Mouse (Mus musculus) brain, embryonic 14.5 days (tissue): ENCODE data around the gene Axin2.

ENCODE experiments used
- CTCF ChIP-seq: fragments of 200-500 bp; IDR thresholded peaks from 2 replicates; pipeline ENCODE4 v1.5.1; 2012; ENCODE audit warnings: inconsistent platforms, mild to moderate bottlenecking, moderate library complexity, borderline replicate concordance; ENCODE audit not compliant: insufficient read depth, insufficient read length; ENCODE audit errors: extremely low read depth
- POLR2A ChIP-seq: fragments of 200-500 bp; IDR thresholded peaks from 2 replicates; pipeline ENCODE4 v1.6.1; 2012; ENCODE audit warnings: mild to moderate bottlenecking, inconsistent platforms, borderline replicate concordance; ENCODE audit not compliant: poor library complexity, insufficient read depth, insufficient read length, severe bottlenecking; ENCODE audit errors: extremely low read depth

GRCm38 (mm10) chr11:108995196-108995989 lies 75.2 kb downstream of the Axin2 start:
- no peak for TF ChIP-seq POLR2A
- no peak for TF ChIP-seq CTCF
